8 mouse cellular contexts compared by ENCODE assay signal in the genomic region with DNA sequence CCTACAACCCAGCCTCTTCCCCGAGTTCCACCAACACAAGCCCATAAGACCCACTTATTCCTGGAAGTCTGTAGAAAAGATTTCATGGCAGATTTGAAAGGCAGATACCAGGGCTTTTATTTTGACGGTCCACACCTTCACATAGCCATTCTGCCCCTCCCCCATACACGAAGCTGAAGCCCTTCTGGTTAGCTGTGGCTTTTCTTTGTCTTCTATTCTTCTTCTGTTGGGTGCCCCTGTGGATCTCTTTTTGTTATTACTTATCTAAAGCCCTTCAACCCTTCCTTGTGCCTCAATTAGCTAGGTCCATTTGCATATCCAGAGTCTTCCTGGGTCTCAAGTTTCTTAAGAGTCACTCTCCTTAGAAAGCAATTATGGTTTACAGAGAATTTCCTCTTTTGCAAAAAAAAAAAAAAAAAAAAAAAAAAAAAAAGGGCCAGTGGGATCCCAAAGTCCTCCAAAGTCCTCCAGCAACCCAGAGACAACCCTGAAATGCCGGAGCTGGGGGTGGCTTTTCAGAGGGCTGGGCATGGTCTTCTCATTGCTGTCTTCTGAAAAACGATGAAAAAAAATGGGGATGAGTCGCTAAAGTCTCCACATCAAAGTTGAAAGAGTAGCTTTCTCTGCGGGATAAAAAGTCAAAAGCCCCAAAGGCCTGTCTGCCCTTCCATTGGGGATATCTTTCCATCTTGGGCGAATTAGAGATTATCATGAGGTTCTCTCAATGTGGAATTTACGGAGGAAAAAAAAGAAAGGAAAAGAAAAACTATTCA.
DNase-seq lines count a peak whose midpoint lies in the region; ATAC-seq and TF ChIP-seq lines count a peak whose summit lies in the region.

No protein-coding gene starts in this region.

- H3K4me3 ChIP-seq in erythroblast, embryonic 14.5 days (replicated peaks): peak overlapping the region; percentile 18
- H3K4me3 ChIP-seq in ES-E14 (ENCODE audit: insufficient read depth in 1 of 2, low read depth in 1 of 2, low read length in 2 of 2, poor library complexity in 1 of 2, severe bottlenecking in 1 of 2): peak overlapping the region; percentile 46 to 55
- H3K4me3 ChIP-seq in heart, postnatal 0 days (ENCODE audit: low read depth, low read length): peak overlapping the region; percentile 44
- no peak overlapping the region for H3K4me3 ChIP-seq in midbrain, embryonic 11.5 days (ENCODE audit: low read depth, low read length)

- ATAC-seq in erythroblast, adult 5-6 weeks (replicated peaks; ENCODE audit: low FRiP score, poor library complexity, severe bottlenecking): no peak
- no peak for ATAC-seq in heart, postnatal 0 days (ENCODE audit: insufficient read depth, low read depth)
- ATAC-seq in midbrain, embryonic 11.5 days (ENCODE audit: low FRiP score): no peak

- peak; percentile 76 for DNase-seq in ES-E14 (ENCODE audit: low read depth, low spot score)
- no peak for DNase-seq in heart, postnatal 0 days (ENCODE audit: low spot score)
- DNase-seq in midbrain, embryonic 11.5 days (ENCODE audit: low spot score, missing footprints): peak; percentile 89
- no peak for DNase-seq in urinary bladder, postnatal 36 days (ENCODE audit: low spot score in 2 of 2)
- no peak for DNase-seq in cerebellum, adult 9-10 months
- DNase-seq in gastrocnemius, postnatal 4 days (ENCODE audit: low spot score in 2 of 2): no peak

- H3K27ac ChIP-seq in ES-E14 (ENCODE audit: insufficient read depth, low read depth, low read length, poor library complexity, severe bottlenecking): peak overlapping the region; percentile 83
- no peak overlapping the region for H3K27ac ChIP-seq in heart, postnatal 0 days (ENCODE audit: low read depth)
- no peak overlapping the region for H3K27ac ChIP-seq in midbrain, embryonic 11.5 days (ENCODE audit: low read depth, low read length)

- H3K4me1 ChIP-seq in erythroblast, embryonic 14.5 days (ENCODE audit: control insufficient read depth): peaks cover 2% of the 10 kb centered on the region
- H3K4me1 ChIP-seq in ES-E14 (ENCODE audit: control insufficient read depth in 2 of 2, insufficient read depth in 2 of 2, low read length in 2 of 2, poor library complexity in 1 of 2): peaks cover 15 to 55% of the 10 kb centered on the region in 2 experiments
- no peaks in the 10 kb centered on the region for H3K4me1 ChIP-seq in heart, postnatal 0 days (ENCODE audit: control insufficient read depth, insufficient read depth)
- H3K4me1 ChIP-seq in midbrain, embryonic 11.5 days (ENCODE audit: control insufficient read depth, insufficient read depth, low read length): peaks cover 11% of the 10 kb centered on the region

- peak overlapping the region; percentile 67 for H3K4me2 ChIP-seq in heart, postnatal 0 days (ENCODE audit: low read depth, low read length)
- H3K4me2 ChIP-seq in midbrain, embryonic 11.5 days: peak overlapping the region; percentile 26

- no peak for TF ChIP-seq CTCF in heart, postnatal 0 days (IDR thresholded peaks at IDR 0.05; ENCODE audit: low read depth)

- no peaks in the 10 kb centered on the region for H3K27me3 ChIP-seq in erythroblast, embryonic 14.5 days (ENCODE audit: control insufficient read depth)
- no peaks in the 10 kb centered on the region for H3K27me3 ChIP-seq in heart, postnatal 0 days (ENCODE audit: control insufficient read depth, insufficient read depth, low read length)
- H3K27me3 ChIP-seq in midbrain, embryonic 11.5 days (ENCODE audit: control insufficient read depth, insufficient read depth, low read length): no peaks in the 10 kb centered on the region

- H3K9ac ChIP-seq in ES-E14 (ENCODE audit: insufficient read depth, low read depth, low read length, poor library complexity, severe bottlenecking): peak overlapping the region; percentile 26; the same call in 1 of the 2 replicates
- peak overlapping the region; percentile 25 for H3K9ac ChIP-seq in heart, postnatal 0 days (replicated peaks; ENCODE audit: low read depth, low read length)
- H3K9ac ChIP-seq in midbrain, embryonic 11.5 days (ENCODE audit: low read length): no peak overlapping the region

- no peak for TF ChIP-seq EP300 in heart, postnatal 0 days (IDR thresholded peaks at IDR 0.05; ENCODE audit: low read depth)

- no peaks in the 10 kb centered on the region for H3K9me3 ChIP-seq in erythroblast, embryonic 14.5 days (ENCODE audit: control insufficient read depth, low read length)
- no peaks in the 10 kb centered on the region for H3K9me3 ChIP-seq in ES-E14 (ENCODE audit: control insufficient read depth, insufficient read depth, low read depth, low read length)
- no peaks in the 10 kb centered on the region for H3K9me3 ChIP-seq in heart, postnatal 0 days (replicated peaks; ENCODE audit: control insufficient read depth, low read length)
- no peaks in the 10 kb centered on the region for H3K9me3 ChIP-seq in midbrain, embryonic 11.5 days (ENCODE audit: control insufficient read depth, low read length)

- no peaks in the 10 kb centered on the region for H3K36me3 ChIP-seq in erythroblast, embryonic 14.5 days (ENCODE audit: control insufficient read depth)
- no peaks in the 10 kb centered on the region for H3K36me3 ChIP-seq in ES-E14 (ENCODE audit: control insufficient read depth, insufficient read depth, low read length, poor library complexity, severe bottlenecking)
- H3K36me3 ChIP-seq in heart, postnatal 0 days (replicated peaks; ENCODE audit: control insufficient read depth, insufficient read depth, low read length): no peaks in the 10 kb centered on the region
- no peaks in the 10 kb centered on the region for H3K36me3 ChIP-seq in midbrain, embryonic 11.5 days (ENCODE audit: control insufficient read depth, insufficient read depth, low read length)

- 11% methylated on average over 9 of the region's 9 CpGs for WGBS in heart, postnatal 0 days
- 2% methylated on average over 9 of the region's 9 CpGs for WGBS in midbrain, embryonic 11.5 days

- in situ Hi-C loops in ES-E14 (cut with MboI; ENCODE audit: low sequenced_read_pairs in 2 of 2, unreplicated experiment in 2 of 2): loop anchor here in 1 of 2 experiments (10.0 kb wide), 1 partner anchor 232 kb away; no protein-coding TSS in a partner anchor

TF ChIP-seq in ES-E14, 5 proteins besides CTCF, POLR2A, EP300 and RAD21:
- TF ChIP-seq ZC3H11A (IDR thresholded peaks at IDR 0.05; ENCODE audit: borderline replicate concordance, low read depth, low read length): no peak
- peak; percentile 95 for TF ChIP-seq ZNF384 (IDR thresholded peaks at IDR 0.05; ENCODE audit: low read depth, low read length)
- 0 out of 2 replicates have a peak, but pooled peaks have one; percentile 39 for TF ChIP-seq HCFC1 (IDR thresholded peaks at IDR 0.05; ENCODE audit: borderline replicate concordance, insufficient read depth, low read length)
- peak; percentile 77 for TF ChIP-seq CHD2 (IDR thresholded peaks at IDR 0.05; ENCODE audit: low read depth, low read length)

Comparison
In these comparisons a context has a peak if more than half of its experiments do, and no peak if none do; other contexts are left out.
1. DNase-seq: peak in ES-E14 (single experiment) and midbrain, embryonic 11.5 days (single experiment); none in heart, postnatal 0 days (single experiment), urinary bladder, postnatal 36 days (0 of 2), cerebellum, adult 9-10 months (single experiment) and gastrocnemius, postnatal 4 days (0 of 2).